Mouse (Mus musculus): ENCODE results near the gene Sec14l3. TPM values are rescaled to one million over a fixed set of nuclear protein-coding genes. Genes with fewer than 3 reads are reported as not detected.
"Not testable (repeated sequence)": the region's sequence is repeated elsewhere in the genome, so short reads cannot be mapped to it uniquely, and the experiment has no call there.

Sec14l3 gene
- not detected in 2 replicates for polyA plus RNA-seq (2012; rRNA removed)

DNA sequence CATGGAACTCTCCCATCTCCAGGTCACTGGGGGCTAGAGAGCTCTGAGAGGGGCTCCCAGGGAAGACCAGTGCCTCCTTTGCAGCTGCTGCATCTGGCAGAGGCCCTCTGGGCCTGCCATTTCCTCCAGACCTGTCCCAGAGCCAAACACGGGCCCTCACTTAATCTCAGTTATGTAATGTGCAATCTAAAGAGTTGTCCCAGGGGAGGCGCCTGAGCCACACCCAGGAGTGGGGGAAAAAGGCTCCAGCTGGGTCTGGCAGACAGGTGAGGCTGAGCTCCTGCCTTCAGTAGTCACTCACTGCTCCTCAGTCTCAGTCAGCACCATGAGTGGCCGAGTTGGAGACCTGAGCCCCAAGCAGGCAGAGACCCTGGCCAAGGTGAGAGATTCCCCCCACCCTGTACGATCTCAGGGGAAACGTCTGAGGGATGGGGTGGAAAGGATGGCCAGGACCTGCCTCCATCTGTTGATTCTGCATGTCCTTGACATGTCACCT is at the start of gene Sec14l3:
Gene Sec14l3, plus strand, starts transcription at position 215 of the 496 bp plus-strand sequence.
- no peak for DNase-seq (ENCODE audit: low read depth in 1 of 2, low spot score in 2 of 2)
- Histone ChIP-seq H3K4me3 (ENCODE audit: extremely low read depth, insufficient read depth, insufficient read length) (no peak within 1 kb of the TSS), H3K27me3 (ENCODE audit: control insufficient read depth, insufficient read depth, low read length) (no peaks in the 10 kb centered on the region), H3K4me1 (ENCODE audit: control insufficient read depth, insufficient read depth, insufficient read length) (no peaks in the 10 kb centered on the region), H3K27ac (ENCODE audit: insufficient read depth, low read length) (no peak within 1 kb of the TSS), H3K36me3 (ENCODE audit: control insufficient read depth, insufficient read depth, low read length) (no peaks in the 10 kb centered on the region)
- 54% methylated on average over 5 of the region's 5 CpGs for WGBS
- TF ChIP-seq POLR2A (IDR thresholded peaks at IDR 0.05; ENCODE audit: low read depth, low read length) (no peak), CTCF (IDR thresholded peaks at IDR 0.05; ENCODE audit: extremely low read depth, insufficient read depth, insufficient read length, insufficient replicate concordance) (no peak)

DNA sequence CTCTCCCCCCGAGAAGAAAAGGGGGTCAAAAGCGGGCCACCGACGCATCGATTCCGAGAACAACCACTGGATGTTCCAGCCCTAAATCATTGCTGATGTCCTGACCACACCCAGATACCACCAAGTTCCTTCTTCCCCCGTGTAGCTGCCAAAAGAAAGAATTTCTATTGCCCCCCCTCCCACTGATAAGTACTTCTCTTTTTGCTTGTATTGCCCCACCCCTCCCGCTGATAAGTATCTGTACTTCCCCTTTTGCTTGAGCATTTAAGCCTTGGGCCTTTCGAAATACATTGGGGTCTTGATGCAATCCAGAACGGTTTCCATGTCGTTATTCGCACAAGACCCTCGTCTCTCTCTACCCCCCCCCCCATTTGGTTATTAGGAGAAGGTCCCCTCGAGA is 48.8 kb upstream of the Sec14l3 start:
- DNase-seq (ENCODE audit: low read depth in 1 of 2, low spot score in 2 of 2); H3K4me3 ChIP-seq (ENCODE audit: extremely low read depth, insufficient read depth, insufficient read length); H3K27ac ChIP-seq (ENCODE audit: insufficient read depth, low read length); H3K4me1 ChIP-seq (ENCODE audit: control insufficient read depth, insufficient read depth, insufficient read length); H3K27me3 ChIP-seq (ENCODE audit: control insufficient read depth, insufficient read depth, low read length); H3K36me3 ChIP-seq (ENCODE audit: control insufficient read depth, insufficient read depth, low read length): not testable (repeated sequence)
- WGBS: 85% methylated on average over 14 of the region's 14 CpGs

DNA sequence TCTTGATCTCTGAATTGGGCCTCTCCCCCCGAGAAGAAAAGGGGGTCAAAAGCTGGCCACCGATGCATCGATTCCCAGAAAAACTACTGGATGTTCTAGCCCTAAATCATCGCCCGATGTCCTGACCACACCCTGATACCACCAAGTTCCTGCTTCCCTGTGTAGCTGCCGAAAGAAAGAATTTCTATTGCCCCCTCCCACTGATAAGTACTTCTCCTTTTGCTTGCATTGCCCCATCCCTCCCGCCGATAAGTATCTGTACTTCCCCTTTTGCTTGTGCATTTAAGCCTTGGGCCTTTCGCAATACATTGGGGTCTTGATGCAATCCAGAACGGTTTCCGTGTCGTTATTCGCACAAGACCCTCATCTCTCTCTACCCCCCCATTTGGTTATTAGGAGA is 42.5 kb upstream of the Sec14l3 start:
- H3K27me3 ChIP-seq (ENCODE audit: control insufficient read depth, insufficient read depth, low read length); H3K4me1 ChIP-seq (ENCODE audit: control insufficient read depth, insufficient read depth, insufficient read length); H3K4me3 ChIP-seq (ENCODE audit: extremely low read depth, insufficient read depth, insufficient read length); DNase-seq (ENCODE audit: low read depth in 1 of 2, low spot score in 2 of 2); H3K27ac ChIP-seq (ENCODE audit: insufficient read depth, low read length); H3K36me3 ChIP-seq (ENCODE audit: control insufficient read depth, insufficient read depth, low read length): not testable (repeated sequence)
- WGBS: 75% methylated on average over 13 of the region's 13 CpGs

DNA sequence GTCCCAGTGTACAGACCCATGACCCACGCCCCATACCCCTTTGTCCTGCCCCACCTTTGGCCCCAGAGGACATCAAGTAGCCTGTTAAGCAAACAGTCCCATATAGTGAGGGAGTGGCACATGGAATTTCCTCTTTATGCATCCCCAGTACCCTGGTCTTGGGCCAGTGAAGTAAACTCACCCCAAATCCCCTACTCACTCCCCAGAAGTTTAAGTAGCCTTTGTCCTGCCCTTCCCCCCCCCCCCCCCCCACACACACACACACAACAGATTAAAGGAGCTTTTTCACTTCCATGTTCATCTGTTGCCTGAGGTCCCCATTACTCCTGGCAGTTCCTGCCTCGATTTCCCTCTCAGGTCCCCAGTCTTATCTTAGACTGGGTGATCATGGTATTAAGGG is 41.3 kb upstream of the Sec14l3 start:
- H3K36me3 ChIP-seq (ENCODE audit: control insufficient read depth, insufficient read depth, low read length): no peaks in the 10 kb centered on the region
- H3K4me1 ChIP-seq (ENCODE audit: control insufficient read depth, insufficient read depth, insufficient read length): no peaks in the 10 kb centered on the region
- 65% methylated on average over 2 of the region's 2 CpGs for WGBS
- TF ChIP-seq POLR2A (IDR thresholded peaks at IDR 0.05; ENCODE audit: low read depth, low read length) (no peak), CTCF (IDR thresholded peaks at IDR 0.05; ENCODE audit: extremely low read depth, insufficient read depth, insufficient read length, insufficient replicate concordance) (no peak)
- H3K4me3 ChIP-seq (ENCODE audit: extremely low read depth, insufficient read depth, insufficient read length): no peak overlapping the region
- H3K27me3 ChIP-seq (ENCODE audit: control insufficient read depth, insufficient read depth, low read length): no peaks in the 10 kb centered on the region
- no peak for DNase-seq (ENCODE audit: low read depth in 1 of 2, low spot score in 2 of 2)
- H3K27ac ChIP-seq (ENCODE audit: insufficient read depth, low read length): no peak overlapping the region

DNA sequence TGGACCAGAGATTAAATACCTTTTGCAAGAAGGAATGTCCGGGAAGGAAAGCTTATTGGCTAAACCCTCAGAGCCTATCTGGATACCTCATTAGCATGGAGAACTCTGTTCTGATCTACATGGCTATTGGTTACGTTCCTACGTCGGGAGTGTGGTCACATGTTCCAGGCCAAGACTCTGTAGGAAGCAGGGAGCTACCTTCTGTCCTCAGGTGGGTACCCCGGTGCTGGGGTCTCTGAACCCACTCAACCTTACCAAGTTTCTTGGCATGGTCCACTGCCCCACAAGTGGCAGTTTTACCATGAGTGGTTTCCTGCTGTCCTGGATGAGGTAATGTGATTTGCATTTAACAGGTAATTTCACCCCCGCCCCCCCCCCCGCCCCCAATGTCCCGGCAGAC is 37.6 kb upstream of the Sec14l3 start:
- no peak overlapping the region for H3K4me3 ChIP-seq (ENCODE audit: extremely low read depth, insufficient read depth, insufficient read length)
- no peaks in the 10 kb centered on the region for H3K36me3 ChIP-seq (ENCODE audit: control insufficient read depth, insufficient read depth, low read length)
- no peak for DNase-seq (ENCODE audit: low read depth in 1 of 2, low spot score in 2 of 2)
- TF ChIP-seq CTCF (IDR thresholded peaks at IDR 0.05; ENCODE audit: extremely low read depth, insufficient read depth, insufficient read length, insufficient replicate concordance) (no peak), POLR2A (IDR thresholded peaks at IDR 0.05; ENCODE audit: low read depth, low read length) (no peak)
- H3K27ac ChIP-seq (ENCODE audit: insufficient read depth, low read length): no peak overlapping the region
- no peaks in the 10 kb centered on the region for H3K4me1 ChIP-seq (ENCODE audit: control insufficient read depth, insufficient read depth, insufficient read length)
- no peaks in the 10 kb centered on the region for H3K27me3 ChIP-seq (ENCODE audit: control insufficient read depth, insufficient read depth, low read length)
- 81% methylated on average over 8 of the region's 8 CpGs for WGBS

DNA sequence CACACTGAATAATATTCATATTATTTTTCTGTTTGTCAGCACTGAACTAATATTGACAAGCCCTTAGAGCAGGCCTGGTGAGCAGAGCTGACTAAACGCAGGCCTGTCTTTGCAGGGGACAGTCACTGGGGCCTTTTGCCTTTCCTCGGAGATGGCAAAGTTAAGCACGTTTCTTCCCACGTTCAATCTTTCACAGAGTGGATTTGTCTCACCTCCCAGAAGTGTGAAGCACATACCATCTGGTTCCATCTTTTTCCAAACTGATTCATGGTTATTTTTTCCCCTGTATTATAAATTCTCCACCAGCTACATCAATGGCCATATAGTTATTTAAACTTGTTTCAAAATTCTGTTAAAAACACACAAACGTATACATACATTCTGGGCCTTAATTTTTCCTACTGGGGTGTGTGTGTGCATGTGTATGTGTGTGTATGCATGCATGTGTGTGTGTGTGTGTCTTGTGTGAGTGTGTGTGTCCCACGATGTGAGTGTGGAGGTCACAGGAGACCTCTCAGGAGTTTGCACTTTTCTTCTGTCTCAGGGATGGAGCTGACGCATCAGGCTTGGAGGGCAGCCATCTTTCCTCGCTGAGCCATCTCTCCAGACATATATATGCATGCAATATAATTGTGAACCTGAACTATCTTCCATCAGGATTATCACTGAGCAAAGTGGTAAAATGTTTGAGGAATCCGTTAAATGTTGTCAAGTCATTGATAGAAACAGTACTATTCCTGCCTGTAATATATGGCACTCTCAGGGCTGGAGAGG is 36.9 kb upstream of the Sec14l3 start:
- DNase-seq (ENCODE audit: low read depth in 1 of 2, low spot score in 2 of 2): no peak
- TF ChIP-seq CTCF (IDR thresholded peaks at IDR 0.05; ENCODE audit: extremely low read depth, insufficient read depth, insufficient read length, insufficient replicate concordance) (no peak), POLR2A (IDR thresholded peaks at IDR 0.05; ENCODE audit: low read depth, low read length) (no peak)
- Histone ChIP-seq H3K4me1 (ENCODE audit: control insufficient read depth, insufficient read depth, insufficient read length) (no peaks in the 10 kb centered on the region), H3K27ac (ENCODE audit: insufficient read depth, low read length) (no peak overlapping the region), H3K27me3 (ENCODE audit: control insufficient read depth, insufficient read depth, low read length) (no peaks in the 10 kb centered on the region), H3K36me3 (ENCODE audit: control insufficient read depth, insufficient read depth, low read length) (no peaks in the 10 kb centered on the region), H3K4me3 (ENCODE audit: extremely low read depth, insufficient read depth, insufficient read length) (no peak overlapping the region)
- WGBS: 81% methylated on average over 9 of the region's 9 CpGs

DNA sequence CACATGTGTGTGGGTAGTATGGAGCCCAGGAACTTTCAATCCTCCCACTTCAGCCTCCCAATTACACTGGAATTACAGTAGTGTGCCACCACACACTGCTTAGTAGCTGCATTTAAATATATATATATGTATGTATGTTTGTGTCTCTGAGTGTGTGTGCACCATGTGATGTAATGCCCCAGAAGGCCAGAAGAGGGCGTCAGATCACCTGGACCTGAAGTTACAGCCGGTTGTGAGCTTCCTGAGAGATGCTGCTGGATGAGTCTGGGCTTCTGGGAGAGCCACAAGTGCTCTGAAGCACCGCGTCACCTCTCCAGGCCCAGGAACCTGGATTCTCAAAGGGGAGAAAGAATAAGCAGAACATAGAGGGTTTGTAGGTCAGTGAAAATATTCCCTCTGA is 35.3 kb upstream of the Sec14l3 start:
- Histone ChIP-seq H3K4me1 (ENCODE audit: control insufficient read depth, insufficient read depth, insufficient read length) (no peaks in the 10 kb centered on the region), H3K4me3 (ENCODE audit: extremely low read depth, insufficient read depth, insufficient read length) (no peak overlapping the region), H3K36me3 (ENCODE audit: control insufficient read depth, insufficient read depth, low read length) (no peaks in the 10 kb centered on the region), H3K27ac (ENCODE audit: insufficient read depth, low read length) (no peak overlapping the region), H3K27me3 (ENCODE audit: control insufficient read depth, insufficient read depth, low read length) (no peaks in the 10 kb centered on the region)
- TF ChIP-seq CTCF (IDR thresholded peaks at IDR 0.05; ENCODE audit: extremely low read depth, insufficient read depth, insufficient read length, insufficient replicate concordance) (no peak), POLR2A (IDR thresholded peaks at IDR 0.05; ENCODE audit: low read depth, low read length) (no peak)
- DNase-seq (ENCODE audit: low read depth in 1 of 2, low spot score in 2 of 2): no peak
- 61% methylated on average over 4 of the region's 4 CpGs for WGBS

Measured in spleen, adult 2 months (tissue).